Mouse (Mus musculus) spleen, postnatal 14 days (tissue): Measurements from ENCODE around the gene 4930467E23Rik.
"Not testable (repeated sequence)": the region's sequence is repeated elsewhere in the genome, so short reads cannot be mapped to it uniquely, and the experiment has no call there.

Experiments
- DNase-seq, 2 experiments: peaks; one replicate each; pipeline ENCODE4 v3.0.0; 2021 to 2022; ENCODE audit warnings: low spot score in 2 of 2

4930467E23Rik gene

DNA sequence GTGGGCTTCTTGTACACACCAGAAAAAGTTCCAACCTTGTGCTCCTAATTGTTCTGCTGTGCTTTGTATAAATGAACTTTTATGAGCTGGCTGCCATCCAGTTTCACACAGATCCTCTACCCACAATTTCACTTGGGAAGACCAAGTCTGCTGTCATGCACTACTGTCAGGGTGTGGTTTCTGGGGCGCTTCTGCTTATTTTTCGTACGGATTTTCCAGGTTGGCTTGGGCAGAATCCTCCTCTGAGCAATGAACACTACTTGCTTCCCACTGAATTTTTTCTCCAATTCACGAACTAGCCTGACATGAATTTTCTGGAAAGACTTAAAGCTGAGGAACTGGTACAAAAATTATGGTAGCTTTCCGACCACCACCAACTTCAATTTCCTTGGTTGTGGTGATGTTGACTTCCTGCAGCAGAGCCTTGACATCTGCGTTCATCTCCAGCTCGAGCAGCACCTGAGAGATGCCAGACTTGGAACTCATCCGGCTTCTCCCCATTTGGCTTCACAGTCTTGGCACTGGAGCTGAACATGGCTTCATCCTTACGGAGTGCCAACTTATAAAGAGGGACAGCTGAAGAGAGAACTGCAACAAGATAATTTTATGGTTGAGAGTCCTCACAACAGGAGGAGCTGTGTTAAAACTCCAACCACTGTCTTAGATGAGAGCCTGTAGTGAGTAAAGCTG, 18.1 kb upstream of the 4930467E23Rik start:
- not testable (repeated sequence) for DNase-seq

DNA sequence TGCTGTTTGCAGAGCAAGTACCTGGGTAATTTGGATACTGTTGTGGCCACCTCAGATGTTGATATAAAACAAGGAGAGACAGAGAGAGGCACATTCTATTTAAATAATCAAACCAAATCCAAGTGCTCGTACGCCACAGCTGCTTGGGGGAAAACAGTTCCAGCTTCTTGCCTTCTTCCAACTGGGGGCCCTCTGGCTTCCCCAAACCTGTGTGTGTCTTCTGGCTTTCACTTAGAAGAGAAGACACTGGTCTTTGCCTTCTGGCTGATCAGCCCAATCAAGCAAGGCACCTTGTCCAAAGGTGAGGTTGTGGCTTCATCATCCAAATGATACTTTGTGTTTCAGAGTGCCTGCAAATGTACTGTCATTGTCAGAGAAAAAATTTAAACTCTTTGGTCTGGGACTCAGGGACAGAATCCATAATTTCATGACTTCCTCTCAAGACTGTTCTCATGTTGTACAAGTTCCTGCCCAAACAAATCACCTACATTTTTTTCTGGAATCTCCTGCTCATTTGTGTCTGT, 17.1 kb upstream of the 4930467E23Rik start:
- DNase-seq: not testable (repeated sequence)

DNA sequence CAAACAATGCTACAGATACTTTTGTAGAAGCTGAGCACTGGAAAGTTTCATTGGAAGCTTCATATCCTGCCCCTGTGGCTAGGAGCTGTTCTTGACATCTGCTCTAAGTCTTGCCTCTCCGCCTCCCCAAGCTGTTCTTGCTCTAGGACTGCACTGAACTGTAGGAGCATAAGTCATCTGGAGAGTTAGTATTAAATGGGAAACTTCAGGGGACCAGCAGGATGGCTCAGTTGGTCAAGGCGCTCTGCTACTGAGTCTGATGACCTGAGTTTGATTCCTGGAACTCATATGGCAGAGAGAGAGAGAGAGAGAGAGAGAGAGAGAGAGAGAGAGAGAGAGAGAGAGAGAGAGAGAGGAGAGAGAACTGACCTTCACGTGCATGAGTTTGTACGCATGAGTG, 16.6 kb upstream of the 4930467E23Rik start:
- not testable (repeated sequence) for DNase-seq

DNA sequence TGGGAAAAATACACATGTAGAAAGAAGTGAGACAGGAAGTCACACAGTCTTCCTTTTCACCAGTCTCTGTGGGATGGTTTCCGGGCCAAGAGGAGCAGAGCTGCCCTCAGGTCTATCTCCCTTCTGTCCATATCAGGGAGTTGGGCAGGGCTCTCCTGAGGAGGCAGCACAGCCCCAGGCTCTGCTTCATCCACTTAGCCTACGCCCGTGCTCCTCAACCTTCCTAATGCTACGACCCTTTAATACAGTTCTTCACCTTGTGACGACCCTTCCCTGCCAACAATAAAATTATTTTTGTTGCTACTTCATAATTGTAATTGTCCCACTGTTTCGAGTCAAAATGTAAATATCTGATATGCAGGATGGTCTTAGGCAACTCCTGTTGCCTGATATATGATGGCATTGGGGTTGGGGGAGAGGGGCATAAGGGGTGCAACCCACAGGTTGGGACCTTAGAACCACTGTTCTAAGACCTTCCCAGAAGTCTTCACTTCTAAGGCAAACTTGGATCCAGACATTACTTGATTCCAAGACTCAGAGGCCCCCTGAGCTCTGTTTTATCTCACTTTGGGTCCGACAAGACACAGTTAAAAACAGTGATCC, 16.0 kb upstream of the 4930467E23Rik start:
- not testable (repeated sequence) for DNase-seq

DNA sequence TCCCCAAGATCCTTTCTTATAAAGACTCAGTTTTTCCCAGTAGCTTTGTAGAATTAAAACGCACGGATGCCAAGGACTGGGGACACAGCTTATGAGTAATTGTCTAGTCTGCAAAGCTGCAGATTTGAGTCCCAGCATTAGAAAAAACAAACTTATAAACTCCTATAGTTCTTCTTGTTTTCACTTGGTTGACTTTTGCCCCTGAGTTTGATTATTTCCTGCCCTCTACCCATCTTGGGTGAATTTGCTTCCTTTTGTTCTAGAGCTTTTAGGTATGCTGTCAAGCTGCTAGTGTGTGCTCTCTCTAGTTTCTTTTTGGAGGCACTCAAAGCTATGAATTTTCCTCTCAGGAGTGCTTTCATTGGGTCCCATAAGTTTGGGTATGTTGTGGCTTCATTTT, 14.9 kb upstream of the 4930467E23Rik start:
- DNase-seq: not testable (repeated sequence)

DNA sequence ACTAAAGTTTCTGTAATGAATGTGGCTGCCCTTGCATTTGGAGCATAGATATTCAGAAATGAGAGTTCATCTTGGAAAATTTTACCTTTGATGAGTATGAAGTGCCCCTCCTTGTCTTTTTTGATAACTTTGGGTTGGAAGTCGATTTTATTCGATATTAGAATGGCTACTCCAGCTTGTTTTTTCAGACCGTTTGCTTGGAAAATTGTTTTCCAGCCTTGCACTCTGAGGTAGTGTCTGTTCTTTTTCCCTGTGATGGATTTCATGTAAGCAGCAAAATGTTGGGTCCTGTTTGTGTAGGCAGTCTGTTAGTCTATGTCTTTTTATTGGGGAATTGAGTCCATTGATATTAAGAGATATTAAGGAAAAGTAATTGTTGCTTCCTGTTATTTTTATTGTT, 14.1 kb upstream of the 4930467E23Rik start:
- not testable (repeated sequence) for DNase-seq

DNA sequence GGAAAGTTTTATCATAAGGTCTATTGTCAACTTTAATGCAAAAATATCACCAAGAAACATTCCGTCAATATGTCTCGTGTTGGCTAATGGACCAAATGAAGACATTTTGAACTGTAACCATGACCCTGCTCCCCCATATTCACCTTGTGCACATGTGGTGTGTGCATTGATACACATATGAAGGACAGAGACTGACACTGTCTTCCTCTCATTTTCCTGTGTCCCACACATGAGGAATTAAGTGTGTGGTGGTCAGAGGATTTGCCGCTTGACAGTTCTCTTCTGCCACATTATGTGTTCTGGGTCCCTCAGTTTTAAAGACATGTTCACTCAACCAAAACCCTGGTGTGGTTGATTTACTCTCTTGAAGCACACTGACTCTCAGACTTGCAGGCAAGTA, 11.5 kb upstream of the 4930467E23Rik start:
- not testable (repeated sequence) for DNase-seq

DNA sequence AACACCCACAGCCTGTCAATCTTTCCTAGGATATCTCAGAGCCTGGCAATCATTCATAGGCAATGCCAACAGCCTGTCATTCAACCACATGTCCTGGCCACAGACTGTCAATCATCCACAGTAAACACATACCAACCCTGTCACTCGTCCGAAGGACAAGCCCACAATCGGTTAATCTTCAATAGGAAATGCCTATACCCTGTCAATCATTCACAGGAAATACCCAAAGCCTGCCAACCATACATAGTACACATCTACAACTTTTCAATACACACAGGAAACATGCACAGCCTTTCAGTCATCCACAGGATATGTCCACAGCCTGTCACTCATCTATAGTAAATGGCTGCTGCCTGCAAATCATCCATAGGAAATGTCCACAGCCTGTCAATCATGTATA, 9.9 kb upstream of the 4930467E23Rik start:
- not testable (repeated sequence) for DNase-seq

DNA sequence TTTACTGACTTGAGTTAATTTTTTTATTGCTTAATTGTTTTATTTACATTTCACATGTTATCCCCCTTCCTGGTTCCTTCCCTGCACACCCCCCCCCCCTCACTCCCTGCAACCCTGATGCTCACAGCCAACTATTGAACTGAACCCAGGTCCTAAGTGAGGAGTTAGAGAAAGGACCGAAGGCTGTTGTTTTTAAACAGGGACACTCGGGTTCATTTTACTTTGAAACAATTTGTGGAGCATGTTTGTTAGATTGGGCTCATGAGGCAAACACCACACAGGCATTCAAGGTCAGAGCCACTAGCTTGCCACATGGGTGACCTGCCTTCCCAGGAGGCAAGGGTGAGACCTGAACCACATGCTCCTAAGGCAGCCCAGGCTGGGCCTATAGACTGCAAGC, 4.5 kb upstream of the 4930467E23Rik start:
- not testable (repeated sequence) for DNase-seq

DNA sequence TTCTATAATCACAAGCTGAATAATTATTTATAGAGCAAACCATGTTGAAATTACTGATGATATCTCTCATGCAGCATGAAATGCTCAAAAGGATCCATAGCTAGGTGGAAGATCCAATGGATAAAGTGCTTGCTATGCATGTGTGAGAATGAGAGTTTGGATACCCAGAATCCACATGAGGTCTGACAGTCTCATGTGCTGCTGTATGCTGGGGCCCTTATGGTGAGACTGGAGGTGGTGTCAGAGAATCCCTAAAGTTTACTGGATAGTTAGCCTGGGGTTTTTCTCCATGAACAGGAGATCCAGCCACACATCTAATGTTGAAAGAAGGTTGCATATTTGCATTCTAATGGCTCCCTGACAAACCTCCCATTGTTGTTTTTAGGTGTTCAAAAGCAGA, 22.4 kb downstream of the 4930467E23Rik start:
- not testable (repeated sequence) for DNase-seq

DNA sequence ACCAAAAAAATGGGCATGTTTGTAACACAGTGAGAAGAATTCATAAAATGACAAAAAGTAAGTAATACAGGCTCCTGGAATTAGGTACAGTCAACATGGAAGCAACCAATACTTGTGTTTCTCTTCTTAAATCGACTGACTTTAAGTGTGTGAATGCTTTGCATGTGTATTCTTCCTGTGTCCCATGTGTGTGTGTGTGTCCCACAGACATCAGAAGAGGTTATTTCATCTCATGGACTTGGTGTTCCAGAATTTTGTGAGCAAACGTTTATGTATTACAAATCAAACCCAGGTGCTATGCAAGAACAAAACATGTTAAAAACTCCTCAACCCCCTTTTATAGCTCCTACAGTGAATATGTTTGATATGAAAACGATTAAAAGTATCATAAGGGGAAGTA, 24.8 kb downstream of the 4930467E23Rik start:
- DNase-seq: peak in 1 of 2 experiments; percentile 11

DNA sequence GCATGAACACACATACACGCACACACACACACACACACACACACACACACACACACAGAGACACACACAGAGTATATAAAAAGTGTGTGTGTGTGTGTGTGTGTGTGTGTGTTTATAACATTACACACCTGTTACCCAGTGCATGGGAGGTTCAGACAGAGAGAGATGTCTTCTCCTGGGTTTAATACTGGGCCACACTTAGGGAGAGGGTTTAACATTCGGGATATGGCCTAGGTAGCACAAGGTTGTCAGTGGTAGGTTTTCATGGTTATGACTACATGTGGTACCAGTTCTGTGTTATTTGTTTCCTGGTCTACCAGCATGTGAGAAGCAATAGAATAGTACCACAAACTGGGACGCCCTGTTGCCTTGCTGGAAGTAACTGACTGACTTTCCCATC, 25.6 kb downstream of the 4930467E23Rik start:
- not testable (repeated sequence) for DNase-seq

DNA sequence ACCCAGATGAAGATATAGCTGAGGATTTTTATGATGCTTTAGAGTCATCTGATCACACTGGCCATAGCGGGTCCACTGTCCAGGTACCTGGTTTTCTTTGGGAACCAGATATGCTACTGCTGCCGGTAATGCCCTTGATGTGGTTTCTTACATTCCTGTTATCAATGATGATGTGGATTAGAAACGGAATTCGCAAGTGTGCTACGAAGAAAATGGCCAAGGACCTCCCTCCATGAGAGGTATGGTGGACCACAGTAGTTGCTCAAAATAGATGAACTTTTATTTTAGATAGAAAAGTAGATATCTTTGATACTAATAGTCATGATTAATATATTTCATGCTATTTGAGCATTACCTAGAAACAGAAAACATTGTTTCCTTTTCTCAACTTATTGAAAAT, 32.3 kb downstream of the 4930467E23Rik start:
- DNase-seq: not testable (repeated sequence)

DNA sequence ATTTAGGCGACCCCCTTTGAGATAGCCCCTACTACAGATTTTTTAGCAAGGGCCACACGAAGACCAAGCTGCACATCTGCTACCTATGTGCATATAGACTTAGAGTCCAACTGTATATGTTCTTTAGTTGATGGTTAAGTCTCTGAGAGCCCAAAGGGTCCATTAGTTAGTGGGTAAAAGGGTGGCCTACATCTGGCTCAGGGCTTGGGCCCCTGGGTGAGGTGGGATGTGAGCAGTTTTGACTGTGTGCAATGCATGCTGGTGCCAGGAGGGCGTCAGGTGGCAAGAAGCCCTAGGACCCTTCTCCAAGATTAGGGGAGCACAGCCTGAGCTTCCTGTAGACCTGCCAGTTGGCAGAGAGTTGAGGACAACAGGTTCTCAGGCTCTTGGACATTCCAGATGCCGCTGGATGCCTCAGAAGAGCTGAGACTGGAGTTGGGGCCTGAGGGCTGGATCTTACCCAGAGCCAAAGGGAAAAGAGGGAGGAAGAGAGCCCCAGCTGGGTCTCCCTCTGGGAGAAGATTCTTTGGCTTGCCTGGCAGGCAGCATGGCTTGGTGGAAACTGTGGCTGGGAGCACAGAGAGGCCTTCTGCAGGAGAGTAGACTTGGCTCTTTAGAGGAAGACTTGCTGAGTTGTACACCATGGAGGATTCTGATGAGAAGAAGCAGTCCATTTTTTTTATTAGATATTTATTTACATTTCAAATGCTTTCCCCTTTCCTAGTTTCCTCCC, 33.6 kb downstream of the 4930467E23Rik start:
- DNase-seq: peak in 1 of 2 experiments; percentile 62

DNA sequence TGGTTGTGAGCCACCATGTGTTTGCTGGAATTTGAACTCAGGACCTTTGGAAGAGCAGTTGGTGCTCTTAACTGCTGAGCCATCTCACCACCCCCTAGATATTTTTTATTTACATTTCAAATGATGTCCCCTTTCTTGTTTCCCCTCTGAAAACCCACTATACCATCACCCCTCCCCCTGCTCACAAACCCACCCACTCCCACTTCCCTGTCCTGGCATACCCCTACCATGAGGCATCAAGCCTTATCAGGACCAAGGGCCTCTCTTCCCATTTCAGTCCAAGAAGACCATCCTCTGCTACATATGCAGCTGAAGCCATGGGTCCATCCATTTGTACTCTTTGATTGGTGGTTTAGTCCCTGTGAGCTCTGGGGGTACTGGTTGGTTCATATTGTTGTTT, 36.2 kb downstream of the 4930467E23Rik start:
- DNase-seq: peak; percentile 45 to 47

DNA sequence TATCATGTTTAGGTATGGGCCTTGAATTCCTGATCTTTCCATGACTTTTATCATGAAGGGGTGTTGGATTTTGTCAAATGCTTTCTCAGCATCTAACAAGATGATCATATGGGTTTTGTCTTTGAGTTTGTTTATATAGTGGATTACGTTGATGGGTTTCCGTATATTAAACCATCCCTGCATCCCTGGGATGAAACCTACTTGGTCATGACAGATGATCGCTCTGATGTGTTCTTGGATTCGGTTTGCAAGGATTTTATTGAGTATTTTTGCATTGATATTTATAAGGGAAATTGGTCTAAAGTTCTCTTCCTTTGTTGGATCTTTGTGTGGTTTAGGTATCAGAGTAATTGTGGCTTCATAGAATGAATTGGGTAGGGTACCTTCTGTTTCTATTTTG, 44.1 kb downstream of the 4930467E23Rik start:
- not testable (repeated sequence) for DNase-seq

DNA sequence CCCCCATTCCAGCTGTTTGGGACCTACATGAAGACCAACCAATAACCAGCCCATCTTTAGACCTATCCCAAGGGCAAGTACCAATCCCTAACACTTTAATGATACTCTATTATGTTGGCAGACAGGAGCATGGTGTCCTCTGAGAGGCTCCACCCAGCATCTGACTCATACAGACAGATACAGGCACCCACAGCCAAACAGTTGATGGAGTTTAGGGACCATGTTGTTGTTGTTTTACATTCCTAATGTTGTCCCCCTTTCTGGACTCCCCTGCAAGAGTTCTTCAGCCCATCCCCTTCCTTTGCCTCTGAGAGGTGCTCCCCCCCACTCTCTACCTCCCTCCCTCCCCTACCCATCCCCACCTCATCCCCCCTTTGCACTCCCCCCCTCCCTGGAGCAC, 46.9 kb downstream of the 4930467E23Rik start:
- not testable (repeated sequence) for DNase-seq

DNA sequence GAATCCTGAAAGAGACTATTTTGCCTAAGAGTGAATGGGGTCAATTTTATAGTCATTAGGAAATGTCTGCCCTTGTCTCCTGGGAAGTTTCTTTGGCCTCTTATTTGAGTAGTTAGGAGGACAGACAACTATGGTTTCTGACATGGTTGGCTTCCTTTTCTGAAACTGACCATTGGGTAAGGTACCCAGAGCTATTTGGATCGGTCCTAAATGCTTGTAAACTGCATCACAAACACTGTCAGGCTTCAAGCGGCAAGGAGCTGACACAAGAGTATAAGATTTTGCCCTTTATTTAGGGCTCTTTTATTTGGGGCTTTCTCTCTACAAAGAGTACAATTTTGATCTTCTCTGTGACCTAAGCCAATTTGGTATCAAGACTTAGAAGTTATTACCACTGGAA, 48.1 kb downstream of the 4930467E23Rik start:
- not testable (repeated sequence) for DNase-seq

DNA sequence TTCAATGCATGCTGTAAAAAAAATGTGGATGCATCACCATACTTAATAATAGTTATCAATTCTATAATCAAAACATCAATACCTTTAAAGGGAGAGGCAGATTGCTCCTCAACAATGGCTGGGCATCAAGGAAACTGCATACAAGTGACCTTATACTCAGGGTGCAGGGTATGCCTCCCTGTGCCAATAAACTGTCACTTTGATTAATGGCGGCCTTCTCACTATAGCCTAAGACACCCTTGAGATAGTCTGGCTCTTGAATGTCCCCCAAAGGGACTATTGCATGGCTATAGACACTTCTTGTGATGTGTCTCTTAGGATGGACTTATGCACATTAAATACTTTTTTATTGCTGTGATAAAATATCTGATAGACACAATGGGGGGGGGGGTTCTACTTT, 48.8 kb downstream of the 4930467E23Rik start:
- DNase-seq: not testable (repeated sequence)

DNA sequence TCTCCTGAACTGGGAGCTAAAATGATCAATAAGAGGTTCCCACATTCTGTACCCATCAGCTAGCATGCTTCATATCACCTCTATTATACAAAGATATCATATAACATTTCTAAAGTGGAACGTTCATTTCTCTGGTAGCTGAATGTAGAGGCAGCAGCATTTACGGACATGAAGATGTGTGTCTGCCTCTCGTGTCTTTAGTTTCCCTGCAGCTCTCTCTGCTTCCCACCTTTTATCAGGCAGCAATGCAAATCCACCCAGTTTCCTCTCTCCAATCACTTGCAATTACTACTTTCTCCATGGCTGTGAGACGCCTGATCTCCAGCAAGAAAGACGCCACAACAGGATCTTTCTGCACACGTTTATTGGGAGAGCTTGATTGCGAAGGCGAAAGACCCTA, 49.5 kb downstream of the 4930467E23Rik start:
- not testable (repeated sequence) for DNase-seq

DNA sequence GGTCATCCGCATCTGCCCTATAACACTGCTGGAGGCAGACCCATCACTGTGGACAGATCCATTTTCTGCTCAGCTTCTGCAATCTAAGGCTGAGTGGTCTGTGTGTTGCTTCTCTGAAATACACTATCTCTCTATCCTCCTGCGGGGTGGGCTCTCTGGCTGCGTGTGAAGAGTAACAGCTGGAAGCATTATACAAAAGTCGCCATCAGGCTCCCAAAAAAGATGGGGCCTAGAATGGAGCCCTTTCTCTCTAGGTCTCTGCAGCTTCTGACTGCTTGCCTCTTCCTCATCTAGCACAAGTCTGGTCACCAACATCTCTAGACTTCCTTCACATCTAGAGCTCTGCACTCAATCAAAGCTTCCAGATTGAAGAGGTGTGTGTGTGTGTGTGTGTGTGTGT, 50.8 kb downstream of the 4930467E23Rik start:
- not testable (repeated sequence) for DNase-seq

DNA sequence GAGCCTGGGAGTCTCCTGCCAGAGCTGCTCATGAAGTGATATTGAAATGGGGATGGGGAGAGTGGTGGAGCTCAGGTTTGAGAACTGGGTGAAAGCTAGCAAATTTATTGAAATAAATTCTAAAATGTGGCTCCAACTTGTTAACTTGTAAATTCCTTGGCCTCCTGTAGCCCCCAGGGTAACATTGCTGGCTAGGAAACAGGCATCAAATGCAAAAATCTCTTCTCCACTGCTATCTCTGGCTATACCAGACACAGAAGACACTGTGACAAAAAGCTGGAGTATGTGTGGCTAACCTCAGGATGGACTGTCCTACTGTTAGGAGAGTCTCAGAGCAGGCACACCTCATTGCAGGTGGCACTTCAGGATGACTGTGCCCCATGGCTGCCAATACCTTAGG, 51.3 kb downstream of the 4930467E23Rik start:
- not testable (repeated sequence) for DNase-seq
